Mouse (Mus musculus): ENCODE results near the gene Galnt7.

The Galnt7 gene

GRCm38 (mm10) chr8:57628787-57629664, 23.8 kb downstream of the Galnt7 start:
- DNase-seq (ENCODE audit: low read depth), result no peak

GRCm38 (mm10) chr8:57627946-57628786, 24.7 kb downstream of the Galnt7 start:
- peak; percentile 52 for DNase-seq (ENCODE audit: low read depth)

GRCm38 (mm10) chr8:57623955-57624354, 28.9 kb downstream of the Galnt7 start:
- DNase-seq (ENCODE audit: low read depth), result no peak

GRCm38 (mm10) chr8:57623051-57623450, 29.8 kb downstream of the Galnt7 start:
- DNase-seq (ENCODE audit: low read depth), result no peak

DNA sequence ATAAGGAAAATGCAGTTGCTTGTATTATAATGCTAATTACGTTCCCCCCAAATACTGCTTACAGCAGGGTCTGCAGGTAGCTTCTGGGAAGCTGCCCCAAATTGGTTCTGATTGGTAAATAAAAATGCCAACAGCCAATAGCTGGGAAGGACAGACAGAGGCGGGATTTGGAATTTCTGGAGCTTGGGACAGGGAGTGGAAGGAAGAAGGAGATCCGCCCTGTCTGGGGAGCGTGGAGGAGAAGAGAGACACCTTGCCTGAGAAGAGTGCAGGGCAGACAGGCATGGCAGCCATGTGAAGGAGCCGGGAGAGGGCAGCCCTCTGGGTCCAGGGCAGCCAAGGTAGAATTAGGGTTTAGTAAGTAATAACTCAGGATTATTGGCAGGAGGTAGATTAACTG, 35.9 kb downstream of the Galnt7 start:
- no peak for DNase-seq (ENCODE audit: low read depth)

- DNase-seq (ENCODE audit: low read depth), result peak; percentile 52
These were observed 37.7 kb downstream of the Galnt7 start for GRCm38 (mm10) chr8:57615016-57615657.

DNA sequence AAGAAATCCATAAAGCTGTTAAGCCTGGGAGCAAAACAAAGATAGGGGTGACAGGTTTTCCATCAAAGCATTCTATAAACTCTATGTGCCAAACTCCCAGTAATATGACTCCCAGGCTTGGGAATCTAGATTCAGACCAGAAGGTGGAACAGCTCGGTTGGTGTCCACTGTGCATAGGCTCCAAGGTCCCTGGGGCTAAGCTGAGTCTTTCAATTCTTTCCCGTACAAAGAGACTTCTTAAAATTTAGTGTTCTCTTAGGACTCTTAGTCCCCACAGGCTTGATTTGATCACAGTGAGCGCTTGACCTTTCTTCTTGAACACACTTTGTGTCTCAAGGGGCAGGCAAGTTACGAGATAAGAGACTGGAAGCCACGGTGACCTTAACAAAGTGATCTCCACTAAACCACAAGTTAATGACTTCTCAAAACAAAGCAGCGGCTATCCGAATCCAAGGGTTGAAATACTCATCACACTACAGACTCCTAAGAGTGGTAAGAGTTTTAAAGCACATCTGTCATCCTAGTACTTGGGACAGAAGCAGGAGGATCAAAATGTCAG, 41.3 kb downstream of the Galnt7 start:
- no peak for DNase-seq (ENCODE audit: low read depth)

- DNase-seq (ENCODE audit: low read depth), result peak; percentile 83
These were observed 42.0 kb downstream of the Galnt7 start for GRCm38 (mm10) chr8:57610706-57611418.

- DNase-seq (ENCODE audit: low read depth), result no peak
These were observed 50.3 kb downstream of the Galnt7 start for GRCm38 (mm10) chr8:57602511-57602910.

DNA sequence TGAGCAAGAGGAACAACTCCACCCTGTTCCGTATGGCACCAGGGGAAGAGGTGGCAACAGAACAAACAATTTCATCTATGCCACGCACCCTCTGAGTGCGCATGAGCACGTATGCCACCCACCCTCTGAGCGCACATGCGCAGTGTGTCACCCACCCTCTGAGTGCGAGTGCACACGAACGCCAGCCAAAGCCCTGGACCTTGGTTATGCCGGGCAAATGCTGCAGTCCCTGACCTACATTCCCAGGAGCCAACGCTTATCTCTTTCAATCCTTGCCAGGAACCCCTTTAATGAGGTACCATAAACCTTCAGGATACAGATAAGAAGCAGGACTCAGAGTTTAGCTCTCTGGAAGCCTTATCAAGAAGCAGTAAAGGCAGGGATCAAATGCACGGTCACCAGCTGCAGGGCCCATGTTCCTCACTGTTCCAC, 50.8 kb downstream of the Galnt7 start:
- no peak for DNase-seq (ENCODE audit: low read depth)

- no peak for DNase-seq (ENCODE audit: low read depth)
These were observed 52.8 kb downstream of the Galnt7 start for GRCm38 (mm10) chr8:57599813-57600555.

- DNase-seq (ENCODE audit: low read depth), result no peak
These were observed 57.0 kb downstream of the Galnt7 start for GRCm38 (mm10) chr8:57595853-57596252.

GRCm38 (mm10) chr8:57594175-57594885, 58.5 kb downstream of the Galnt7 start:
- DNase-seq (ENCODE audit: low read depth), result no peak

DNA sequence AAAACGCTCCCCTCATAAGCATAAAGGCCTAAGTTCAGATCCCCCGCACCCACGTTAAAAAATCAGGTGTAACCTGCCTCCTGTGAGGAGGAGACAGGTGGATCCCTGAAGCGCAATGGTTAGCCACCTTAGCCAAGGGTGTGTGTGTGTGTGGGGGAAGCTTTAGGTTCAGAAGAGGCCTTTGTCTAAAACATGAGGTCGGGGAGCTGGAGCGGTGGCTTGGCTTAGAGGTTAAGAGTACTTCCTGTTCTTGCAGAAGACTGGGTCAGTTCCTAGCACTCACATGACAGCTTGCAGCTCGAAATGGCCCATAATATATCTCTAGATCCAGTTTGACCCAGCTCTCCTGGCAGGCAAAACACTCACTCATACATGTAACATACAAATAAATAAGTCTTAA, 60.2 kb downstream of the Galnt7 start:
- DNase-seq (ENCODE audit: low read depth), result no peak

DNA sequence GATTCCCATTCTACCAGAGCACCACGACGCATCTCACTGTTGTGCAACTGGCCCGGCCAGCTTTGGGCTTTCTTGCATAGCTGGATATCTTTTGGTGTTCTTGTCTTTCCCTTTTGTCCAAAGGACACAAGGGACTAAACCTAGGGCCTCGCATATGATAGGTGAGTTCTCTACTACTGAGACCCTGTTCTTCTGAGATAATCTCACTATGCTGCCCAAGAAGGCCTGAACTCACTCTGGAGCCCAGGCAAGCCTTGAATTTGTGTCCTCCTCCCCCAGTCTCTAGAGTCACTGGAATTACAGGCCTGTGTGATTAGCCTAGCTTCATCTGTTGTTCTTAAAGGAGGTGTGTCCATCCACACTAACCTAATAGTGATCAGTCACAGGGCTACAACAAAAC, 61.2 kb downstream of the Galnt7 start:
- no peak for DNase-seq (ENCODE audit: low read depth)

GRCm38 (mm10) chr8:57590015-57590414, 62.8 kb downstream of the Galnt7 start:
- no peak for DNase-seq (ENCODE audit: low read depth)

DNA sequence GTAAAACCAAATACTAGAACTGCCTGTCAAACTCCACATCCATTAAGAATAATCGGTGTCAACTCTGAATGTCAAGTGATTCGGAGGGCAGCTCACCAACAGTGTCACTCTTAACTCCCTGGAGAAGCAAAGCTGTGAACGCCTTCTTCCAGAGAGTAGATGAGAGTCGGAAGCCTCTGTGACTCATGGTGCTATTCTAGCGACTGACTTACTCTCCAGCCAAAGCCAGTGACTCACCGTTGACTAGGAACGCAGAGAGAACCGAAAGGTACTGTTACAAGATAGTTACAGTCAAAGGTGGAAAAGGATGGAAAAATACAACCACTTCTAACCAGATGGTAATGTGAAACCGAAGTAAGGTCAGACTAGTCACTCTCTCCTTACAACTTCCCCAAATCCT, 63.7 kb downstream of the Galnt7 start:
- peak; percentile 83 for DNase-seq (ENCODE audit: low read depth)

GRCm38 (mm10) chr8:57588604-57589003, 64.2 kb downstream of the Galnt7 start:
- DNase-seq (ENCODE audit: low read depth), result no peak

GRCm38 (mm10) chr8:57586667-57587066, 66.2 kb downstream of the Galnt7 start:
- DNase-seq (ENCODE audit: low read depth), result peak; percentile 60

DNA sequence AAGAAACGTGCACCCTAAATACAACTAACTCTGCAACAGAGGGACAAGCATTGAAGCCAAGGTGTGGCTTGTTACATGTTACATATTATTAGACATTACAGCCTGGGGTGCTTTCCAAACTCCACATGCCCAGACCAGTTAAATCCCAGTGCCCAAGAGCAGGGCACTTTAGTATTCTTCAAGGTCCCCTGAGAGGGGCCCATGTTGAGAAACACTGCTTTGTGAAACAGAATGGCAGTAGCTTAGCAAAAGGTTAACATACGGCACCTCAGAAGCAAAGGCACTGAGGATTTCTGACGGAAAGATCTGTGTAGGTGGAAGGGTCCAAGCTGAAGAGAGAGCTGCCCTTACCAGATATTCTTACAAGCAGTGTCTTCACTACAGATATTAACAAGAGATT, 67.0 kb downstream of the Galnt7 start:
- no peak for DNase-seq (ENCODE audit: low read depth)

Data from NIH3T3 (cell line).